Mouse (Mus musculus): Measurements from ENCODE around the gene Eif2d. TPM values are rescaled to one million over a fixed set of nuclear protein-coding genes. Genes with fewer than 3 reads are reported as not detected.

Gene Eif2d
- 52.1 and 52.3 TPM in 2 replicates for polyA plus RNA-seq (2015; fragmentation: Nextera tagmentation; extraction: Ambion mirVana)

GRCm38 (mm10) chr1:131153018-131153629 lies at the start of gene Eif2d:
Gene Eif2d (plus strand): TSS chr1:131153181.
- DNase-seq (ENCODE audit: low spot score) = peak; percentile 90

GRCm38 (mm10) chr1:131103776-131104424 lies 49.1 kb upstream of the Eif2d start:
- DNase-seq (ENCODE audit: low spot score) = no peak

- no peak for DNase-seq (ENCODE audit: low spot score)
Measured at GRCm38 (mm10) chr1:131107575-131108308, 45.2 kb upstream of the Eif2d start.

GRCm38 (mm10) chr1:131110525-131111106 lies 42.4 kb upstream of the Eif2d start:
- no peak for DNase-seq (ENCODE audit: low spot score)

GRCm38 (mm10) chr1:131112576-131112975 lies 40.4 kb upstream of the Eif2d start:
- DNase-seq (ENCODE audit: low spot score) = no peak

GRCm38 (mm10) chr1:131115932-131116331 lies 37.0 kb upstream of the Eif2d start:
- peak; percentile 76 for DNase-seq (ENCODE audit: low spot score)

- no peak for DNase-seq (ENCODE audit: low spot score)
Measured at GRCm38 (mm10) chr1:131116430-131117011, 36.5 kb upstream of the Eif2d start.

GRCm38 (mm10) chr1:131118530-131118929 lies 34.5 kb upstream of the Eif2d start:
- DNase-seq (ENCODE audit: low spot score) = no peak

- peak; percentile 66 for DNase-seq (ENCODE audit: low spot score)
Measured at GRCm38 (mm10) chr1:131119026-131119425, 34.0 kb upstream of the Eif2d start.

GRCm38 (mm10) chr1:131121987-131122386 lies 31.0 kb upstream of the Eif2d start:
- DNase-seq (ENCODE audit: low spot score) = peak; percentile 50

- no peak for DNase-seq (ENCODE audit: low spot score)
Measured at GRCm38 (mm10) chr1:131123522-131124265, 29.3 kb upstream of the Eif2d start.

- no peak for DNase-seq (ENCODE audit: low spot score)
Measured at GRCm38 (mm10) chr1:131125987-131126744, 26.8 kb upstream of the Eif2d start.

GRCm38 (mm10) chr1:131134231-131134630 lies 18.8 kb upstream of the Eif2d start:
- no peak for DNase-seq (ENCODE audit: low spot score)

GRCm38 (mm10) chr1:131134942-131135522 lies 17.9 kb upstream of the Eif2d start:
- DNase-seq (ENCODE audit: low spot score) = no peak

- no peak for DNase-seq (ENCODE audit: low spot score)
Measured at GRCm38 (mm10) chr1:131135960-131136629, 16.9 kb upstream of the Eif2d start.

GRCm38 (mm10) chr1:131137111-131137510 lies 15.9 kb upstream of the Eif2d start:
- DNase-seq (ENCODE audit: low spot score) = no peak

- DNase-seq (ENCODE audit: low spot score) = peak; percentile 13
Measured at GRCm38 (mm10) chr1:131137717-131138118, 15.3 kb upstream of the Eif2d start.

GRCm38 (mm10) chr1:131138191-131139016 lies 14.6 kb upstream of the Eif2d start, which contains the start of gene Dyrk3:
Gene Dyrk3 (minus strand): TSS chr1:131138340.
- peak; percentile 93 for DNase-seq (ENCODE audit: low spot score)
